Mouse (Mus musculus) lung, embryonic 16.5 days (tissue): Measurements from ENCODE around the gene Gm13030. TPM values are rescaled to one million over a fixed set of nuclear protein-coding genes. Genes with fewer than 3 reads are reported as not detected.
"Not testable (repeated sequence)": the region's sequence is repeated elsewhere in the genome, so short reads cannot be mapped to it uniquely, and the experiment has no call there.

ENCODE experiments used
- ATAC-seq: fragments of 200-750 bp; cut with Nextera tagmentation; 2 replicates; pipeline ENCODE4 v1.8.0; 2017; ENCODE audit warnings: low read depth, mild to moderate bottlenecking, moderate library complexity
- H3K27ac ChIP-seq: fragments of 300-500 bp; sonication (generic); 2 replicates; pipeline ENCODE4 v1.5.1; 2014; ENCODE audit warnings: mild to moderate bottlenecking, control low read depth, low read length
- H3K27me3 ChIP-seq: fragments of 300-500 bp; sonication (generic); 2 replicates; pipeline ENCODE4 v1.6.1; 2014; ENCODE audit warnings: low read depth, low read length, mixed read lengths; ENCODE audit not compliant: control insufficient read depth, insufficient read depth
- H3K36me3 ChIP-seq: fragments of 300-500 bp; sonication (generic); 2 replicates; pipeline ENCODE4 v1.6.1; 2014; ENCODE audit warnings: low read length; ENCODE audit not compliant: control insufficient read depth, insufficient read depth
- H3K4me1 ChIP-seq: fragments of 300-500 bp; sonication (generic); replicated peaks from 2 replicates; pipeline ENCODE4 v1.6.1; 2014; ENCODE audit warnings: low read length, mixed read lengths; ENCODE audit not compliant: control insufficient read depth, insufficient read depth
- H3K4me2 ChIP-seq: fragments of 300-500 bp; sonication (generic); 2 replicates; pipeline ENCODE4 v1.6.1; 2014; ENCODE audit warnings: low read depth, low read length, control low read depth
- H3K4me3 ChIP-seq: fragments of 300-500 bp; sonication (generic); 2 replicates; pipeline ENCODE4 v1.5.1; 2014; ENCODE audit warnings: mild to moderate bottlenecking, low read length, control low read depth
- H3K9ac ChIP-seq: fragments of 300-500 bp; sonication (generic); 2 replicates; pipeline ENCODE4 v1.6.1; 2014; ENCODE audit warnings: low read length, control low read depth
- H3K9me3 ChIP-seq: fragments of 300-500 bp; sonication (generic); 2 replicates; pipeline ENCODE4 v1.6.1; 2016; ENCODE audit warnings: low read length; ENCODE audit not compliant: control insufficient read depth
- WGBS: fragments of 180-500 bp; shearing (Covaris S2); extraction: QIAGEN DNeasy Blood & Tissue Kit; methylation state at CpG from one replicate; pipeline ENCODE4 v1.1.7; 2014; 5-methylcytosine and 5-hydroxymethylcytosine counted together
- polyA plus RNA-seq: library from polyadenylated mRNA; unstranded; fragments of >200 nt; fragmentation: Nextera tagmentation; extraction: Ambion mirVana; gene quantifications from 2 replicates; pipeline ENCODE4 v1.2.1, GENCODE M21; 2015

Gm13030 gene
- polyA plus RNA-seq, 1 experiment from 2014 or later = not detected

DNA sequence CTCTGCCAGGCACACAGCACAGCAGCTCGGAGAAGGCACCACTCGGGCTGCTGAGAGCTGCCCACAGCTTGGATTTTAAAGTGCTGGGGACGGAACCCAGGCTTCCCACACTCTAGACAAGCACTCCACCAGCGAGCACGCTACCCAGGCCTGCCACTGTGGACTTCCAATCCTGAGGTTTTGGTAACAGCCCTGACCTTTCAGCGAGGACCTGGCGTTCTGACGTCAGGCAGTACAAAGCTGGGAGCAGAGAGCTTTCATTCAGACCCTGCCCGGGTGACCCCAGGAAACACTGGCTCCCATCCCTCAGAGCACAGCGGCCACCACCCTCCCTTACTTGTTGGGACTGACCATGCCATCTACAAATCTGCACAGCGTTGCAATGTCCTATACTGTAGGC is 20.0 kb upstream of the Gm13030 start:
- H3K36me3 ChIP-seq = peaks cover 19% of the 10 kb centered on the region; the same call in 1 of the 2 replicates
- WGBS = 88% methylated on average over 11 of the region's 11 CpGs
- not testable (repeated sequence) for H3K4me2 ChIP-seq

DNA sequence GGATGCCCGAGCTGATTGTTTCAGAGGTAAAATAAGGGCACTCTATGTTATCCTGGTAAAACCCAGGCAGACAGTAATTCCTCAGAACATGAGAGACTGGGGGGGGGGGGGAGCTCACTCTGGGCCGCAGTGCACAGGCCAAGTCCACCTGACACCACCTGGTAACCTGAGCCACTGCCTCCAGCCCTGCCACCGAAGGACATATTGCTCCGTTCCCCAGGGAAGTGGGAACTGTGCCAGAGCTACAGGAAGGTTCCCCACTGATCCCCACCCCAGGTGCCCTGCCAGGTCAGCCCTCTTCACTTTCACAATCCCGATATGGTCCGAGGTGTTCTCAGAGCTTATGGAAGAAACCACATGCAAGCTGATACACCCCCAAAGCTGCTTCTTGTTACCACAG is 18.9 kb upstream of the Gm13030 start:
- no peak overlapping the region for H3K4me2 ChIP-seq
- H3K27me3 ChIP-seq = no peaks in the 10 kb centered on the region
- WGBS = 65% methylated on average over 6 of the region's 6 CpGs
- no peaks in the 10 kb centered on the region for H3K4me1 ChIP-seq
- no peak overlapping the region for H3K27ac ChIP-seq
- H3K36me3 ChIP-seq = peaks cover 16% of the 10 kb centered on the region; the same call in 1 of the 2 replicates
- ATAC-seq = no peak
- H3K9ac ChIP-seq = no peak overlapping the region
- no peak overlapping the region for H3K4me3 ChIP-seq
- no peaks in the 10 kb centered on the region for H3K9me3 ChIP-seq

More for the DNA sequence above, 20.0 kb upstream of the Gm13030 start:
- H3K9me3 ChIP-seq, H3K9ac ChIP-seq, H3K4me3 ChIP-seq, H3K27ac ChIP-seq, H3K4me1 ChIP-seq, ATAC-seq, H3K27me3 ChIP-seq: not testable (repeated sequence)

DNA sequence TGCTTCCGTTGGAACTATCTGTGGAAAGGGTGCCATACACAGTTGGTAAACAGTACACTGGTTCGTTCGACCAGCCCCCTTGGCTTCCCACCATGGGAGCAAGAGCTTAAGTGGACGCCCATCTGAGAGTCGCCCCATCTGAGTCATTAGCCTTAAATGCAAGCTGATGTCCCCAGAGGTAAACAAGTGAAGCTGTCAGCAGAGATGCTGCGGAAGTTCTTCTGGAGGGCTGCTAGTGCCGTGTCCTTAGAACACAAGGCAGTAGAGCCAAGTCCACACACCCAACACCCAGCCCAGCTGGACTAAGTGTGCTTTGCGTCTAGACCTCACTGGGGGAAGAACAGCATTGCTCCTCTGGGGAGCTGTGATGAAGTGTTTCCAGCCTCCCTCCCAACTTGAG is 15.9 kb upstream of the Gm13030 start:
- Histone ChIP-seq H3K36me3 (peaks cover 9% of the 10 kb centered on the region; the same call in 1 of the 2 replicates), H3K4me1 (no peaks in the 10 kb centered on the region), H3K4me3 (no peak overlapping the region), H3K27me3 (no peaks in the 10 kb centered on the region), H3K27ac (no peak overlapping the region), H3K9ac (no peak overlapping the region), H3K9me3 (no peaks in the 10 kb centered on the region), H3K4me2 (no peak overlapping the region)
- 35% methylated on average over 8 of the region's 8 CpGs for WGBS
- peak; percentile 56; the same call in 1 of the 2 replicates for ATAC-seq

DNA sequence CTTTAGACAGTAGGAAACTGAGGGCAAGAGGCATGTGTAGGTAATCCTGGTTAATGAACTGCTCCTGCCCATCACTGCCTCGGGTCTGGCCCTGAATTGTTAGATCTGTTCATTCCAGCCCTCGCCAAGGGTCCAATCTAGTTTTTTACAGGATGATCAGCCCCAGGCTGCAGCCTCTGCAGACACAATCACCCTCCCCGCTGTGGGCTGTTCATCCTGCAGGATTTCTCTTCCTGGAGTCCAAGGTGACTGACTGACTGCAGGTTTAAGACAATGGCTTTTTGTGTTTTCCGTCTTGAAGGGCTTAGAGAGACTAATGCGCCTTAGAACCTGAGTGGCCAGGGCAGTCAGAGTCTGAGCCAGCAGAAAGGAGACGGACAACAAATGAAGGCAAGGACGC is 15.4 kb upstream of the Gm13030 start:
- H3K4me2 ChIP-seq = no peak overlapping the region
- H3K27me3 ChIP-seq = no peaks in the 10 kb centered on the region
- 38% methylated on average over 7 of the region's 7 CpGs for WGBS
- H3K4me3 ChIP-seq = no peak overlapping the region
- H3K27ac ChIP-seq = no peak overlapping the region
- ATAC-seq = no peak
- H3K9ac ChIP-seq = no peak overlapping the region
- H3K9me3 ChIP-seq = no peaks in the 10 kb centered on the region
- no peaks in the 10 kb centered on the region for H3K4me1 ChIP-seq
- peaks cover 5% of the 10 kb centered on the region; the same call in 1 of the 2 replicates for H3K36me3 ChIP-seq

DNA sequence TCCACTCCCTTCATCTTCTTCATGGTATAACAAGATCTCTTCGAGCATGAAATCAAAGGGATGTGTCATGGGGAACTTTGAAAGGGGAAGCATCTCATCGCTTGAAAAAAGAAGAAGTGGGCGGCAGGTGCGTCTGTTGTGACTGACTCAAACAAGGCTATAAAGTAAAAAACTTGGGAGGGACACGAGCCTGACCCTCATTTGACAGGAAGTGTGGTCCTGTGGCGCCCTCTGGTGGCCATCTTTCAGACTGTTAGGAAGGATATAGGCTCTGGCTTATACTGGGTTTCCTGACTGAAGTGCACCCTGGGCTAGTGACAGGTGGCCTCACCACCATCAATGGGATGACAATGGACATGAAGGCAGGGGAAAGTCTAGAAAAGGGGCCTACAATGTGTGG is 10.5 kb upstream of the Gm13030 start:
- Histone ChIP-seq H3K27me3 (no peaks in the 10 kb centered on the region; the same call in 1 of the 2 replicates), H3K9me3 (no peaks in the 10 kb centered on the region), H3K4me3 (no peak overlapping the region), H3K4me2 (no peak overlapping the region), H3K4me1 (peaks cover 5% of the 10 kb centered on the region; the same call in 1 of the 2 replicates), H3K36me3 (no peaks in the 10 kb centered on the region), H3K27ac (no peak overlapping the region), H3K9ac (no peak overlapping the region)
- 14% methylated on average over 6 of the region's 6 CpGs for WGBS
- peak; percentile 42; the same call in 1 of the 2 replicates for ATAC-seq

DNA sequence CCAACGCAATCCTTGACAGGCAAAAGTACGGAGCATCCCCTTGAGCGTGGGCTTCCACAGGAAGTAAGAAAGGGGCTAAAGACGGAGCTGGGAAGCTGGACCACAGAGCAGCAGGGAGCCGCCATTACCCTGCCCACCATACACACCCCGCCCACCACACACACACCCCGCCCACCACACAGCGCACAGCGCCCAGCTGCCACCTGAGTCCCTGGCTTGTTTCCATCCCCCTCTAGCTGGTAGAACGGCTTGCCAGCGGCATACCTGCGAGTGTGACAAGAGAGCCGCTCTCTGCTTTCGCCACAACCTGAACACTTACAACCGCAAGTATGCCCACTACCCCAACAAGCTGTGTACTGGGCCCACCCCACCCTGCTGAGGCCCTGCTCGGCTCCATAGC is 8.4 kb upstream of the Gm13030 start:
- no peak overlapping the region; the same call in 1 of the 2 replicates for H3K9ac ChIP-seq
- peak; percentile 72 for ATAC-seq

DNA sequence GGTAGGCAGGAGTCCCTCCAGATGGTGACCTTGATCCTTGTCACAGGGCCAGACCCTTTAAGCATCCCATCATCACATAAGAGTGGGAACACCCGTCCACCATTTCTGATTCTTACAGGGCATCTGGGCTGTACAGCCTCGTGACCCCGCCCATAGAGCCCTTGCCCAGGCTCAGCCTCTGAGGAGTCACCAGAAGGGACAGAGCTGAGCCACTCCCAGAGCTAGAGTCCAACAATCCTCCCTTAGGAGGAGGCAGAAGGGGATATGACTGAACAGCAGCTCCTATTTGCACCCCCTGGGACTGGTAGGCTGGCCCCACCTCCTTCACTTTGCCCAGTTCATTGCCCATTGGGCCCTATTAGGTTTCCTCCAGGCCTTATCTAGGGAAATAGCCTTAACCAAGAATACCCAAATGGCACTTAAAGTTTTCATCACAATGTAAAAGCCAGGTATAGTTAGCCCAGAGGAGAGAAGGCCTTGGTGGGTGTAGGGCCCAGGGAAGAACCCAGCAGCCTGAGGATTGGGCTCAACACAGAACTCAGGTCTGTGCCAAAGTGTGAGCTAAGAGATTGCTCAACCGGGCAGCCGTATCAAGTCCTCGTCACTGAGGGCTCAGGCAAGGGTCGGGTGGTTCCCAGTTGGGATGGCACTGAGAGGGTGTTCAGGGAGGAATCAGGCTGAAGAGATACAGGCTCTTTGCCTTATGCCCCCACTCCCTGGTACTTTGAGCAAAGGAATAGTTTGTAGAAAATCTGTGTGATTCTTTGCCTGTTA is 7.2 kb upstream of the Gm13030 start:
- Histone ChIP-seq H3K27me3 (no peaks in the 10 kb centered on the region; the same call in 1 of the 2 replicates), H3K9me3 (no peaks in the 10 kb centered on the region), H3K9ac (no peak overlapping the region), H3K36me3 (no peaks in the 10 kb centered on the region), H3K4me3 (no peak overlapping the region), H3K4me1 (peaks cover 5% of the 10 kb centered on the region; the same call in 1 of the 2 replicates), H3K4me2 (no peak overlapping the region), H3K27ac (no peak overlapping the region)
- no peak for ATAC-seq
- WGBS = 72% methylated on average over 7 of the region's 7 CpGs

More for the DNA sequence above, 8.4 kb upstream of the Gm13030 start:
- Histone ChIP-seq H3K4me2 (peak overlapping the region; percentile 42), H3K27me3 (no peaks in the 10 kb centered on the region; the same call in 1 of the 2 replicates), H3K36me3 (no peaks in the 10 kb centered on the region), H3K4me3 (no peak overlapping the region), H3K9me3 (no peaks in the 10 kb centered on the region), H3K27ac (no peak overlapping the region), H3K4me1 (peaks cover 5% of the 10 kb centered on the region; the same call in 1 of the 2 replicates)
- 10% methylated on average over 16 of the region's 16 CpGs for WGBS

DNA sequence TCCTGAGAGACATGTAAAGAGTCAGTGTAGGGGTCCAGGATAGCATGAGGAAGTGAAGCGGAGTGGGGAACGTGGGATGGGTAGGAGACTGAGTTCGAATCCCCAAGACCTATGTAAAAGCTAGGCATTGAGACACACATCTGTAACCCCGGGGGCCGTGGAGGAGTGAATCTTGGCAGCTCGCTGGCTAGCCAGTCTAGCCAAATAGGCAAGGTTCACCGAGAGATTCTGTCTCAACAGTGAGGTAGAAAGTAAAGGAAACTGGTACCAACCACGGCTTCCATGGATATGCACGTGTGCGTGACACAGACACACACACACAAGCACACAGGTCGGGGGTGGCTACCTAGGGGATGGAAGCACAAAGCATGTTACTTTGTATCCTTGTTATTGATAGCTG is 6.0 kb upstream of the Gm13030 start:
- Histone ChIP-seq H3K9ac (no peak overlapping the region), H3K4me1 (peaks cover 5% of the 10 kb centered on the region; the same call in 1 of the 2 replicates), H3K27me3 (no peaks in the 10 kb centered on the region; the same call in 1 of the 2 replicates), H3K36me3 (no peaks in the 10 kb centered on the region), H3K9me3 (no peaks in the 10 kb centered on the region), H3K4me3 (no peak overlapping the region), H3K27ac (no peak overlapping the region), H3K4me2 (no peak overlapping the region)
- ATAC-seq = no peak
- WGBS = 84% methylated on average over 11 of the region's 11 CpGs

DNA sequence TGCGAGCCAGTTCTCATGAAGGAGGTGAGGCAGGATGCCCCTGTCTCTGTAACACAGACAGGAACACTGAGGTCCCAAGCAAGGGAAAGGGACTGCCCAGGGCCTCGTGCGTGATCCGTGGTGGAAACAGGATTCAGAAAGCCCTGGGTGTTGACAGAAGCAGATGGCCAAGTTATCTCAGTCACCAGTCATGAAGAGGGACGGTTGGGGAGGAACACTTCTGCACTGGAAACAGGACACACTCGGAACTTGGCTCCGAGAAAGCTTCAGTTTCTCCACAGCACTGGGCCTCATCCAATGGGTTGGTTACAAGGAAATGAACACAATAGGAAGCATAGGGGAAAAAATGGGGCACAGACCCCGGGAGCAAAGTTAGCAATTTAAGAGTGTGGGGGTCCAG is 5.0 kb upstream of the Gm13030 start:
- no peak overlapping the region for H3K9ac ChIP-seq
- no peak overlapping the region for H3K4me2 ChIP-seq
- WGBS = 29% methylated on average over 8 of the region's 8 CpGs
- no peak overlapping the region for H3K4me3 ChIP-seq
- no peaks in the 10 kb centered on the region; the same call in 1 of the 2 replicates for H3K27me3 ChIP-seq
- H3K36me3 ChIP-seq = no peaks in the 10 kb centered on the region
- peak; percentile 16; the same call in 1 of the 2 replicates for ATAC-seq
- H3K27ac ChIP-seq = no peak overlapping the region
- peaks cover 5% of the 10 kb centered on the region; the same call in 1 of the 2 replicates for H3K4me1 ChIP-seq
- no peaks in the 10 kb centered on the region for H3K9me3 ChIP-seq
